Mouse (Mus musculus) forebrain, embryonic 12.5 days (tissue): ENCODE results near the gene Dennd2c. TPM values are rescaled to one million over a fixed set of nuclear protein-coding genes. Genes with fewer than 3 reads are reported as not detected.
"Not testable (repeated sequence)": the region's sequence is repeated elsewhere in the genome, so short reads cannot be mapped to it uniquely, and the experiment has no call there.

ENCODE experiments used
- ATAC-seq: fragments of 200-750 bp; cut with Nextera tagmentation; 2 replicates; pipeline ENCODE4 v1.8.0; 2017; ENCODE audit warnings: moderate TSS enrichment; ENCODE audit not compliant: low FRiP score
- H3K27ac ChIP-seq: fragments of 300-500 bp; sonication (generic); 2 replicates; pipeline ENCODE4 v1.5.1; 2016; ENCODE audit warnings: mild to moderate bottlenecking
- H3K27me3 ChIP-seq: fragments of 300-500 bp; sonication (generic); 2 replicates; pipeline ENCODE4 v1.6.1; 2016; ENCODE audit warnings: mild to moderate bottlenecking
- H3K36me3 ChIP-seq: fragments of 300-500 bp; sonication (generic); replicated peaks from 2 replicates; pipeline ENCODE4 v1.6.1; 2016; ENCODE audit warnings: mild to moderate bottlenecking
- H3K4me1 ChIP-seq: fragments of 300-500 bp; sonication (generic); 2 replicates; pipeline ENCODE4 v1.6.1; 2016
- H3K4me2 ChIP-seq: fragments of 300-500 bp; sonication (generic); 2 replicates; pipeline ENCODE4 v1.6.1; 2016; ENCODE audit warnings: mild to moderate bottlenecking, moderate library complexity
- H3K4me3 ChIP-seq: fragments of 300-500 bp; sonication (generic); replicated peaks from 2 replicates; pipeline ENCODE4 v1.5.1; 2016; ENCODE audit warnings: mild to moderate bottlenecking
- H3K9ac ChIP-seq: fragments of 300-500 bp; sonication (generic); 2 replicates; pipeline ENCODE4 v1.6.1; 2016; ENCODE audit warnings: mild to moderate bottlenecking
- H3K9me3 ChIP-seq: fragments of 300-500 bp; sonication (generic); 2 replicates; pipeline ENCODE4 v1.6.1; 2016
- WGBS: fragments of 180-500 bp; shearing (Covaris S2); methylation state at CpG from one replicate; pipeline ENCODE4 v1.1.7; 2016; 5-methylcytosine and 5-hydroxymethylcytosine counted together
- polyA plus RNA-seq: library from polyadenylated mRNA; unstranded; fragments of >200 nt; fragmentation: Nextera tagmentation; extraction: Ambion mirVana; gene quantifications from 2 replicates; pipeline ENCODE4 v1.2.1, GENCODE M21; 2016

Dennd2c gene
- polyA plus RNA-seq, 1 experiment from 2014 or later, result 2.6 TPM

- Histone ChIP-seq H3K9ac (no peak overlapping the region), H3K27ac (no peak overlapping the region), H3K4me1 (no peaks in the 10 kb centered on the region), H3K4me2 (no peak overlapping the region), H3K4me3 (no peak overlapping the region), H3K36me3 (peaks cover 19% of the 10 kb centered on the region), H3K27me3 (no peaks in the 10 kb centered on the region), H3K9me3 (no peaks in the 10 kb centered on the region)
- no peak for ATAC-seq
- 87% methylated on average over 14 of the region's 14 CpGs for WGBS
These were observed 80.4 kb downstream of the Dennd2c start for GRCm38 (mm10) chr3:103182821-103183220.

GRCm38 (mm10) chr3:103184467-103184866 lies 82.1 kb downstream of the Dennd2c start:
- H3K36me3 ChIP-seq, H3K9me3 ChIP-seq, H3K4me2 ChIP-seq, H3K27ac ChIP-seq, H3K27me3 ChIP-seq, H3K4me3 ChIP-seq, ATAC-seq, H3K4me1 ChIP-seq, H3K9ac ChIP-seq: not testable (repeated sequence)

- H3K4me3 ChIP-seq, result no peak overlapping the region
These were observed 86.0 kb downstream of the Dennd2c start for GRCm38 (mm10) chr3:103188451-103188850.

GRCm38 (mm10) chr3:103188856-103189255 lies 86.5 kb downstream of the Dennd2c start:
- 90% methylated on average over 2 of the region's 2 CpGs for WGBS

More at GRCm38 (mm10) chr3:103188451-103188850, 86.0 kb downstream of the Dennd2c start:
- Histone ChIP-seq H3K9ac (no peak overlapping the region), H3K27me3 (no peaks in the 10 kb centered on the region), H3K4me2 (no peak overlapping the region), H3K27ac (no peak overlapping the region), H3K4me1 (no peaks in the 10 kb centered on the region), H3K36me3 (no peaks in the 10 kb centered on the region), H3K9me3 (no peaks in the 10 kb centered on the region; the same call in 1 of the 2 replicates)
- ATAC-seq, result no peak
- 55% methylated on average over 5 of the region's 5 CpGs for WGBS

GRCm38 (mm10) chr3:103192161-103192560 lies 89.8 kb downstream of the Dennd2c start:
- Histone ChIP-seq H3K36me3 (no peaks in the 10 kb centered on the region), H3K9ac (no peak overlapping the region), H3K27me3 (no peaks in the 10 kb centered on the region), H3K4me3 (no peak overlapping the region), H3K9me3 (peaks cover 5% of the 10 kb centered on the region; the same call in 1 of the 2 replicates), H3K27ac (no peak overlapping the region), H3K4me2 (no peak overlapping the region), H3K4me1 (no peaks in the 10 kb centered on the region)
- ATAC-seq, result no peak
- WGBS, result 88% methylated on average over 4 of the region's 4 CpGs

More at GRCm38 (mm10) chr3:103188856-103189255, 86.5 kb downstream of the Dennd2c start:
- Histone ChIP-seq H3K4me2 (no peak overlapping the region), H3K27me3 (no peaks in the 10 kb centered on the region), H3K9ac (no peak overlapping the region), H3K4me1 (no peaks in the 10 kb centered on the region), H3K4me3 (no peak overlapping the region), H3K9me3 (peaks cover 4% of the 10 kb centered on the region; the same call in 1 of the 2 replicates), H3K27ac (no peak overlapping the region), H3K36me3 (no peaks in the 10 kb centered on the region)
- ATAC-seq, result no peak

- Histone ChIP-seq H3K4me3 (no peak overlapping the region), H3K36me3 (no peaks in the 10 kb centered on the region), H3K27me3 (no peaks in the 10 kb centered on the region), H3K4me1 (no peaks in the 10 kb centered on the region), H3K9me3 (peaks cover 5% of the 10 kb centered on the region; the same call in 1 of the 2 replicates), H3K27ac (no peak overlapping the region), H3K9ac (no peak overlapping the region), H3K4me2 (no peak overlapping the region)
- 80% methylated on average over 1 of the region's 1 CpGs for WGBS
- ATAC-seq, result no peak
These were observed 90.8 kb downstream of the Dennd2c start for GRCm38 (mm10) chr3:103193186-103193585.

- no peak overlapping the region for H3K4me2 ChIP-seq
- H3K9me3 ChIP-seq, result peaks cover 5% of the 10 kb centered on the region; the same call in 1 of the 2 replicates
- WGBS, result 85% methylated on average over 7 of the region's 7 CpGs
- H3K9ac ChIP-seq, result no peak overlapping the region
- H3K4me1 ChIP-seq, result no peaks in the 10 kb centered on the region
- H3K27me3 ChIP-seq, result no peaks in the 10 kb centered on the region
- ATAC-seq, result no peak
- H3K36me3 ChIP-seq, result no peaks in the 10 kb centered on the region
- no peak overlapping the region for H3K27ac ChIP-seq
- H3K4me3 ChIP-seq, result no peak overlapping the region
These were observed 94.0 kb downstream of the Dennd2c start for GRCm38 (mm10) chr3:103196320-103196823.

GRCm38 (mm10) chr3:103199386-103199785 lies 97.0 kb downstream of the Dennd2c start:
- H3K4me1 ChIP-seq, result no peaks in the 10 kb centered on the region
- 94% methylated on average over 5 of the region's 5 CpGs for WGBS
- H3K27me3 ChIP-seq, result no peaks in the 10 kb centered on the region
- H3K36me3 ChIP-seq, result no peaks in the 10 kb centered on the region
- no peak overlapping the region for H3K4me3 ChIP-seq
- no peaks in the 10 kb centered on the region for H3K9me3 ChIP-seq
- H3K9ac ChIP-seq, result no peak overlapping the region
- H3K27ac ChIP-seq, result no peak overlapping the region
- no peak overlapping the region for H3K4me2 ChIP-seq
- ATAC-seq, result no peak

- H3K27me3 ChIP-seq, H3K27ac ChIP-seq, H3K4me3 ChIP-seq, H3K9ac ChIP-seq, H3K4me1 ChIP-seq, H3K36me3 ChIP-seq, H3K4me2 ChIP-seq, ATAC-seq, H3K9me3 ChIP-seq: not testable (repeated sequence)
- WGBS, result 89% methylated on average over 7 of the region's 7 CpGs
These were observed 98.7 kb downstream of the Dennd2c start for GRCm38 (mm10) chr3:103201105-103201504.

GRCm38 (mm10) chr3:103203554-103203953 lies 101.2 kb downstream of the Dennd2c start:
- H3K27me3 ChIP-seq, result no peaks in the 10 kb centered on the region
- no peak for ATAC-seq
- H3K4me3 ChIP-seq, result no peak overlapping the region
- no peak overlapping the region for H3K27ac ChIP-seq
- H3K4me2 ChIP-seq, result no peak overlapping the region
- H3K4me1 ChIP-seq, result no peaks in the 10 kb centered on the region
- H3K9ac ChIP-seq, result no peak overlapping the region
- no peaks in the 10 kb centered on the region for H3K36me3 ChIP-seq
- no peaks in the 10 kb centered on the region for H3K9me3 ChIP-seq
- WGBS, result 87% methylated on average over 1 of the region's 1 CpGs

GRCm38 (mm10) chr3:103204445-103204844 lies 102.0 kb downstream of the Dennd2c start:
- no peak overlapping the region for H3K4me2 ChIP-seq
- WGBS, result 92% methylated on average over 3 of the region's 3 CpGs
- H3K27me3 ChIP-seq, result no peaks in the 10 kb centered on the region
- no peaks in the 10 kb centered on the region for H3K9me3 ChIP-seq
- H3K36me3 ChIP-seq, result no peaks in the 10 kb centered on the region
- no peak overlapping the region for H3K9ac ChIP-seq
- no peak overlapping the region for H3K27ac ChIP-seq
- ATAC-seq, result no peak
- H3K4me3 ChIP-seq, result no peak overlapping the region
- no peaks in the 10 kb centered on the region for H3K4me1 ChIP-seq

GRCm38 (mm10) chr3:103206393-103206792 lies 104.0 kb downstream of the Dennd2c start:
- no peak for ATAC-seq
- Histone ChIP-seq H3K36me3 (no peaks in the 10 kb centered on the region), H3K4me1 (no peaks in the 10 kb centered on the region), H3K9me3 (no peaks in the 10 kb centered on the region), H3K9ac (no peak overlapping the region), H3K4me2 (no peak overlapping the region), H3K4me3 (no peak overlapping the region), H3K27ac (no peak overlapping the region), H3K27me3 (no peaks in the 10 kb centered on the region)
- WGBS, result 93% methylated on average over 6 of the region's 6 CpGs

GRCm38 (mm10) chr3:103207749-103208148 lies 105.3 kb downstream of the Dennd2c start:
- Histone ChIP-seq H3K4me2 (no peak overlapping the region), H3K36me3 (no peaks in the 10 kb centered on the region), H3K4me3 (no peak overlapping the region), H3K27ac (no peak overlapping the region), H3K27me3 (no peaks in the 10 kb centered on the region), H3K4me1 (no peaks in the 10 kb centered on the region), H3K9ac (no peak overlapping the region), H3K9me3 (no peaks in the 10 kb centered on the region)
- ATAC-seq, result no peak
- WGBS, result 25% methylated on average over 5 of the region's 5 CpGs
